In the genomic region with DNA sequence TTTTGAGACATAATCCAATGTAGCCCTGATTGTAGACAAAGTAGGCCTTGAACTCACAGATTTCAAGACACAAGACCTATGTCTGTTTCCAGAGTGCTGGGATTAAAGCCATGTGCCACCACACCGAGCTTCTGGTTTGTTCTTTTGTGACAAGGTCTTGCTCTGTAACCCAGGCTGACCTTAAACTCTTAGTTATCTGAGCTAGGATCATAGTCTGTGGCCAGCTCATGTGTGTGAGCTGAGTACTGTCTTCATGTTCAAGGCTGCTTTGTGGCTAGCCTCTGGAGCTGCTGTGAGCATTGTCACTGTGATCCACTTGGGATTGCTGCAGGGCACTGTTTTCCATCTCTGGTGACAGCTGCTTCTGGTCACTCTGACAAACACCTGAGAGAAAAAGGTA, we compare ENCODE assay signal across 6 mouse cellular contexts. TPM values are rescaled to one million over a fixed set of nuclear protein-coding genes. Genes with fewer than 3 reads are reported as not detected.
"Had no signal": no experiment of that assay in that cellular context is flagged by ENCODE, and none has a peak within 500 bp of the region (broad histone marks: within the 10 kb centered on the region; RNA-seq: fewer than 3 reads in every experiment).

No protein-coding gene starts in this region.

- H3K4me2 ChIP-seq: kidney, embryonic 15.5 days; limb, embryonic 13.5 days; midbrain, embryonic 12.5 days had no signal

- H3K9ac ChIP-seq: kidney, embryonic 15.5 days; limb, embryonic 13.5 days; midbrain, embryonic 12.5 days had no signal

- H3K9me3 ChIP-seq: kidney, embryonic 15.5 days; limb, embryonic 13.5 days; midbrain, embryonic 12.5 days had no signal

- H3K27me3 ChIP-seq: kidney, embryonic 15.5 days; limb, embryonic 13.5 days had no signal

- H3K4me3 ChIP-seq: kidney, embryonic 15.5 days; limb, embryonic 13.5 days; midbrain, embryonic 12.5 days had no signal

- H3K27ac ChIP-seq: kidney, embryonic 15.5 days; limb, embryonic 13.5 days; midbrain, embryonic 12.5 days; stomach, postnatal 0 days had no signal

RNA-seq across cellular contexts. Expression of gene Cend1, which starts 33.9 kb away (rescaled TPM):
- total RNA-seq: megakaryocyte-erythroid progenitor cell, adult 5-6 weeks; neutrophil, adult 5-6 weeks had no signal
